Mouse (Mus musculus) frontal cortex, adult 2 months (tissue): ENCODE measurements around the gene 9630041A04Rik. TPM values are rescaled to one million over a fixed set of nuclear protein-coding genes. Genes with fewer than 3 reads are reported as not detected.

Experiments used
- DNase-seq, 2 experiments: peaks; one replicate each; pipeline ENCODE4 v3.0.0; 2022; ENCODE audit warnings: low spot score in 1 of 2; ENCODE audit errors: extremely low spot score in 1 of 2
- polyA plus RNA-seq: library from polyadenylated mRNA; depleted of rRNA; stranded (reverse); fragments of >200 nt; gene quantifications from 2 replicates; pipeline ENCODE4 v1.2.3, GENCODE M21; 2012

Gene 9630041A04Rik
- polyA plus RNA-seq, 1 experiment: not detected

DNA sequence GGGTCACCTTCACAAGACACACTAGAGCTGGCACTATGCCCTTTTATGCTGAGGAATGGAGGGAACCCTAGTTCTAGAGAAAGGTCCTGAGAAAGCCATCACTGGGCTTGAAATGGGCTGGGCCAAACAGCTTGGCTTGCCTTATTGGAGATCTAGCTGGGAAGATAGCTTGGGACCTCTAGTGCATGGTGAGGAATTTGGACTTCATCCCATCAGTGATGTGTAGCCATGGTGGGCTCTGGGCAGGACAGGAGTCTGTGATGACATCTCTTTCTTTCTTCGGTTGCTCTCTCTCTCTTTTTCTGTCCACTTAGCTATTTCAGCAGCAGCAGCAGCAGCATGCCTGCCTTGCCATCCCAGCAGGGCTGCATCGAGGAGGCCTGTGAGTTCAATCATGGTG, 53.4 kb downstream of the 9630041A04Rik start:
- no peak for DNase-seq

DNA sequence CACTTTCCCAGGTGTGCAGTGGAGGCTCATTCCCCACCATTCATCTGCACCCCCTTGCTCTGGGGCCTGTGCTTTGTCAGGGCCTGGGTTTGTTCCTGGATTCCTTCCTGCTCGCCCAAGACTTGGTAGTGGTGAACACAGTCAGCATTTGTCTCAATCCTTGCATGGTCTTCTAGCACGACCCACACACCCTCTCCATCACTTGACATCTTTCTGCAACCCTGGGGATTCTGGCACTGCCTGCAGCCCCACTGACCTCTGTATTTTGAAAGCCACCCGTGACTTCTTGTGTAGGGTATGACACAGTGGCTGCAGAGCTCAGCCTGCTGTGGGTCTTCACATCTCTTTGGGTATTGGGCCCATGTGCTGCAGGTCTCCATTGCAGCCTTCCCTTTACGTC, 57.1 kb downstream of the 9630041A04Rik start:
- DNase-seq: no peak

DNA sequence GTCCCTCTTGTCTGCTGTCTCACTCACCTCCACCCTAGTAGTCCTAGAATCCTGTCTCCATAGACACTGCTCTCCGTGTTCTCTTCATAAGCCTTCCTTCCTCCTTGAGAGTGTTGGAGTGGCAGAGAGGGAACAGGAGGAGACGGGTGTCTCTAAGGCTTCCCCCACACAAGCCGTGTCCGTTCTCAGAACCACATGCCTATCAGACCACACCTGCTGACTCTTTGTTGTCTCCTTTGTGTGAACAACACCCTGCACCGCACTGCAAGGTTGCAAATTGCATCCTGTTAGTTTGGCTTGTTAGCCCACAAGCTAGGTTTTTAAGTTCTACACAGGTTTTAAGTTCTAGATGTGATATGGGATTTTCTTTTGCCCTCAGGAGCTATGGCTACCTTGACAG, 57.7 kb downstream of the 9630041A04Rik start:
- DNase-seq: no peak

DNA sequence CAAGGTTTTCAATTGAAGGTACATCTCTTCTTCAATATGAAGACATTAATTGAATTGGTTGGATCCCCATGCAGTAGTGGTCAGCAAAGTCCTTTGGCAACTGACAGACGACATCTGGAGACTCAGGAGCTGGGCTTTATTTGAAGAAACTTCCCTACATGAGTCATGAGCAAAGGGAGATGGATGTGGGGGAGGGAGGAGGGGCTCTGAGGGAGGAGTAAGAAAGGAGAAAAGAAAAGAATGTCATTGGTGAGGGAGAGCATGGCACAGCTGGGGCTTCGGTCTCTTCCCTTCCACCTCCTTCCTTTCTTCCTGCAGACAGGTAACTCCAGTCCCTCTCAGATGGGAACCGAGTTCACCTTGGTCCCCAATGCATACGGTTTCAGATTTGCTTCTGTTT, 61.2 kb downstream of the 9630041A04Rik start:
- DNase-seq: no peak

DNA sequence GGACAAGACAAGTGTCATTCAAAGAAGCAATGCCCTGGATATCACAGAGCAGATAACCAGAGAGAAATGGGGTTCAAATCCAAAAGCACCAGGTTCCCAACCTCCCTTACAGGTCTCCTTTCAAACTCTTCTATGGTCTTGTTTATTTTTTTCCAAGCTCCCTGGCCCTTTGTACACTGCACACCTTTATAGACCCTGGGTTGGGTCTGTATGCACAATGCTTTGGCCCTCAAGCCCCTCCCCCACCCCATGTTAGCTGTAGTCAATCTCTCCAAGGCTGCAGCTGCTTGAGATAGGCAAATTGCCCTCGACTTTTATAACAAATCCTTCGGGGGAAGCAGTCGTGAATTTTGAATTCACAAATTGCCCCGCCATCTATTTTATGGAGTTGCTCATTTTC, 63.2 kb downstream of the 9630041A04Rik start:
- no peak for DNase-seq

DNA sequence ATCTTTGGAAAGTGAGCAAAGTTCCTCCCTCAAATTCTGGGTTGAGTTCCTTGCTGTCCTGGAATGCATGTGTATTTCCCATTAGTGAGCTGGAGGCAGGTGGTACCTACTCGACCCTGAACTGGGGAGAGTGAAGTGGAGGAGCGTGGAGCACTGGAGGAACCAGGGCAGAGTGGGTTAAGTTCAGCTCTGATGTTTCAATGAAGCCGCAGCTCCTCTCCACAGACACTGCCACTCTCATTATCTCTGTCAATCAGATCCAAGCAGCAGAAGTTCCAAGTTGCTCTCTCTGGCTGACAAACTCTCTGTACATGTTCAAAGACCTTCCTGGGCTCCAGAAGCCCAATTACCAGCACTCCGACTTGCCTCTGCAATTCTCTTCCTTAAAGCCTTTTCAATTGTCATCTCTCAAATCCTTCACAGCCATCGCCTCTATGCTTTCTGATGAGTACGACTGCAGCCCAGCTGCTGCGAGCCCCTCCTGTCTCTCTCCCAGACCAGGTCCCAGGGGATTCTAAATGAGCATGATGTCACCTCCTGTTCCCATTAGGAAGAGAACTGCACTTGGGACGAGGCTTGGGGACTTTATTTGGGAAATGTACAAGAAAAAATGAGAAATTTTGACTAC, 72.4 kb downstream of the 9630041A04Rik start:
- DNase-seq: no peak

DNA sequence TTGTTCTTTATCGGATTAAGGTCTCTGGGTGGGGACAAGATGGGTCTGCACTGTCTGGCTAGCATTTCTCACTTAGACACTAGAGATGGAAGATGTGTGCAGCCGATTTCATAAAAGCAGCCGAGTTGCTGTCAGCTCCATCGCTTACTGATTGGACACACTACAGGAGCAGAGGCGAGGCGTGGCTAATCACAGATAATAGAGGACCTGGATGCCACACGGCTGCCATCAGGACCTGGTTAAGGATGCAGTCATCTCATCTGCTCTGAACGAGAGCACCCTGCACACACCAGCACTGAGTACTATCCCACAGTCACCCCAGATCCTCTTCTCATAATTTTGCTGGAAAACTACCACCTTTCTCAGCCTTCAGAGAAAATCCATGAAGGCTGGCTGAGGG, 73.2 kb downstream of the 9630041A04Rik start:
- DNase-seq: no peak

DNA sequence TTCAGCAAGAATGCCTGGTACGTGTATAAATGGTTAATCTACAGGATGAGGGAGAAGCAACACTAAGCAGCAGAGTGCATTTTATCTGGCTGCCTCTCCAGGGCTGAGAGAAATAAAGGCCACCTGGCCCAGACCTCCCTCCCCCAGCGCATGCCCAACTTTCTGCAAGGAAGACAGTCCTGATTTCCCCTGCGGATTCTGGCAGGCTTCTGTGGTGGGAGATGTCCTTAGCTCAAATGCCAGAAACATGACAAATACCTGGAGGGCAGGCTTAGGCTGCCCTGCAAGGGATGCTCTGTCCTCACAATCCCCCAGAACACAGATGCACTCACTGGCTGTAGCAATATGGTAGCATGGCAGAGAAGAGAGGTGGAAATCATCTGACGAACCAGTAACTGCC, 76.4 kb downstream of the 9630041A04Rik start:
- no peak for DNase-seq

DNA sequence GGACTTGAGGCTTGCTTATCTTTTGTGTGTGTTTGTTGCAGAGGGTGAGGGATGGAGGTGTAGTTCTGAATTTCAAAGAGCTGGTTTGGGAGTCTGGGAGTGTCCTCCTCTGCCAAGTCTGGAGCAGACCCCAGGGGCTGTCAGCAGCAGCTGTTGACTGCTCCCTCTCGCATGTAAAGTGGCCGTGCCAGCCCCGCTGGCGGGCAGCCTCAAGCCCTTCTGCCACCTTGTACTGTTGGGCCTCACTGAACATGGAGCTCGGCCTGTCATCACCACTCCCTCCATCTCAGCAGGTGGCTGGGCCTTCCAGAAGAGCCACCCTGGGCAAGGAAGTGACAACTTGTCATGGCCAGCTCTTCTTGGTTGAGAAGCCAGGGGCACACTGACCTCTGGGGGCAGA, 77.4 kb downstream of the 9630041A04Rik start:
- no peak for DNase-seq

DNA sequence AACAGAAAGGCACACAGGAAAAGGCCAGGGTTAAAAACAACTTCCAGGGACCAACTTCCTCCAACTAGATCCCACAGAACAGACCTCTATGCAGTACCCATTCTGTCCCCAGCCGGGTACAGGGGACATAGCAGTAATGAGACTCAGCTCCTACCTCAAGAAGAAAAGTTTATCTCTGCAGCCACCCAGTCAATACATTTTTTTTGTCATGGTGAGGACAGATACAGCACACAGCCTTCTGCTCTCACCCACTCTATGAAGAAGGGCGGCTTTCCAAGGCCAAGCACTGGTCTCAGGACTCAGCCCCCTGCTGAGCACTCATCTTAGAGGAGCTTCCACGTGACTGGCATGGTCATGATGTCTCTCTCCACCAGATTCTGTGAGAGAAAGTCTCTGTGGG, 78.5 kb downstream of the 9630041A04Rik start:
- DNase-seq: no peak

DNA sequence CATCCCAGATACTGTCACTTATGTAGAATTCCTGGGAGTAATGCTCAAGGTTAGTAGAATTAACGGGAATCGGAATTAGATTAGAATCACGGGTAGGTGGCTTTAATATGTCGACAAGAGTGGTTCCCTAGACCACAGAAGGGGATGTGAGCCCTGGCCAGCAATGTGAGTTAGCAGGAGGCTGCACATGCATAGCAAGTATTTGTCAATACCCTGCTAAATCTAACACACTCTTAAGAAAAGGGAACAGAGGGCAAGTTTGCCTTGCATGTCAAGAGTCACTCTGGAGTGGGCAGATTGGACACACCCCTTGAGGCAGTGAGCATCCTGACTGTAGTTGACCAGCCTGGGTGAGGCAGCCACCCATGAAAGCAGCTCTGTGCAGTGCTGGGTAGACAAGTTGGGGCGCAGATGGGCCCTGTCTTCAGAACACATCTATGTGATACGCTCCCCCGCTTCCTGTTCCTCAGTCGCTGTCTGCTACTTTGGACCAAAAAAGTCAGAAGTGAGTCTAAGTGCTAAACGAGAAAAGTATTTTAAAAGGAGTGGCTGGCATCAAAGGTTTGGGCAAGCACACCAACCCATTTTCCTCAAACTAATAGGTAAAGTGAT, 80.5 kb downstream of the 9630041A04Rik start:
- DNase-seq: no peak

DNA sequence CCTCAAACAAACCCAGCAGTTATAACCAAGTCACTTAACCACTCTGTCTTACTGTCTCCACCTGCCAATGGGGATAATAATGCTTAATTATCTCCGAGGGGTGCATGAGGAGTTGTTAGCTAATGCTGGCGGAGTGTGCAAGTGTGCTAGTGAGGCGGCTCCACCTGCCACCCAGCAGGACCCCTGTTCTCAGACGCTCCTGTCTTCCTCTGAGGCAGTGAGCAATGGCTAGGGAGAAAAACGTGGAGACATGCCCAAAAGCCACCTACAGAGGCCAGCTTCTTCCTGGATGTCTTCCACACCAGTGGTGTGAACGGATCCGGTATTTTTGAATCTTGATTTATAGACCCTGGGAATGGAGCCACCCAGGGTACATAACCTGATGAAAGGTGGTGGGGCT, 83.7 kb downstream of the 9630041A04Rik start:
- no peak for DNase-seq

DNA sequence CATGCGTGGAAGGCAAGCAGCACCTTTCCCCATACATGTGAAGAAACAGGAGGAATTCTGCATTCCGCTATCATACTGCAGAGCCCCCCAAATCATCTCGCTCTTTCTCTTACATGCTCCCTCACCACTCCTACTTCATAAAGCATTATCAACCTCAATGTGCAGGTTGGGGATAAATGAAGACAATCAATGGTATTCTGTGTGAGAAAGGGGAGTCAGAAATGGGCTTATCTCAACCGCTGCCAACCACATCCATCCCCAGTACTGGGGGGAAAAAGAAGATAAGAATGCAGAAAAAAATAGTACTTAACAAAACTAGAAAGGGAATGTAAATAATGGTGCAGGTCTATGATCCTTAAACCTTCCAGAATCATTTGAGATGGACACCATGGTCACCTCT, 84.2 kb downstream of the 9630041A04Rik start:
- no peak for DNase-seq

DNA sequence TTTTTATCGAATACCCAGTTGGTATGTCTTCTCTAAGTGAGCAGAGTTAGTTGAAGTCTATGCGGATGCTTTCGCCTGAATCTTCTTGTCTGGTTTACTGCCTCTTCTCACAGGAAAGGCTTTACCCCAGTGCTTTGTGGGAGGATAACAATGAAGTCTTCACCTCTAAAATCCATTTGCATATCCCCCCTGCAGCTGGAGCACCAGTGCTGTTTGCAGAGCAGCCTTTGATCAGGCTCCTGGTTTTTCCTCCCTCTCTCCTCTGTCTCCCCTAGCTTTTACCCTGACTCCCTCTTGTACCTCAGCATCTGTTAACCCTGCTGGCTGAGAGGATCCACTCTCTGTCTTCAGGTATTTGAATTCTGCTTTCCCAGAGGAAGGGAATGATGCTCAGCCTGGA, 88.5 kb downstream of the 9630041A04Rik start:
- DNase-seq: no peak

DNA sequence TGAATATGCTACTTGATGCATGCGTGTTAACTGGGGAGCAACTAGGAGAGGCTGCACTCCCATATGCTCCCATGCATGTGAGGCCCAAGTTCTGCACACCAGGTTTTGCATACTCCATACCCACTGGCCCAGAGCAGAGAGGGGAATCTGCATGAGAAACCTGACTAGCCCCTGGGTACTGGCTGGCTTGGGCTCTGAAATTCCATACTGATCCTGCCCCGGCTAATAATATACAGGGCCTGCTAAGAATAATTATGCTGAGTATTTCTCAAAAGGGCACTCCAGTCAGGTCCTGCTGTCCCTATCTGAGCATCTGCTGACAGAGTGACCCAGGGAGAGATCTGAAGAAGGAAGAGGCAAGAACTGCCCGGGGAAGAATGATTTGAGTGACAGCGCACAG, 92.9 kb downstream of the 9630041A04Rik start:
- DNase-seq: no peak

DNA sequence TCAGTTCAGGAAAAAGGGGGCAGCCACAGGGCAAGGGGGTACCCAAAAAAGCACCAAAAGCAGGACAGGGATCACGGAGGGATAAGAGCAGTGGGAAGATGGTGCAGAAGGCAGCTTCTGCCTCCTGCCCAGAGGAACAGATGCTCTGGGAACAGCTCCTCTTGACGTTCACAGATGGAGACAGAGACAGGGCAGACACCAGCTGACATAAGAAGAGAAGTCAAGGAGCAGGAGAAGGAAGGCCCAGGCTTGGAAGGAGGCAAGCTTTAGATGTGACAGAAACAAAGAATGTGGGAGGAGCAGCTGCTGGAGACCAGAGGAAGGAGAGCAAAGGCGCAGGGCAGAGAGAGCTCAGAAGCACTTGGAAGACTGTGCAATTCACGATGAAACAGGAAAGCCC, 94.6 kb downstream of the 9630041A04Rik start:
- DNase-seq: peak; percentile 7 to 19

DNA sequence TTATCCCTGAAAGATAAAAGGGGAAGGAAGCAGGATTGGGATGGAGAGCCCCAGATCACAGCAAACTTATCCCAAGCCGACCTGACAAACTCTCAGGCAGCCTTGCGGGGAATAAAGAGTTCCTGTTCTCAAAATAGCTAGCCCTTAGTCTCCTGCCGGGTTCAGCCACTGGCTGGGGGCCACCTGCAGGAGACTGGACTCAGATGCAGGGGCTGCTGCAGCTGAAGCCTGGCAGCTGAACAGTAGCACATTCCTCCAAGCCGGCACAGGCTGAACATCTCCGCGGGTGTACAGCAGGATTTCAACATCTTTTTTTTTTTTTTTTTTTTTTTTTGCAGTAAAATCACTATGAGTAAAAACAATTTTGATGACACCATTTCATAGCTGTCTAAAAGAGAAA, 110.2 kb downstream of the 9630041A04Rik start:
- DNase-seq: no peak

DNA sequence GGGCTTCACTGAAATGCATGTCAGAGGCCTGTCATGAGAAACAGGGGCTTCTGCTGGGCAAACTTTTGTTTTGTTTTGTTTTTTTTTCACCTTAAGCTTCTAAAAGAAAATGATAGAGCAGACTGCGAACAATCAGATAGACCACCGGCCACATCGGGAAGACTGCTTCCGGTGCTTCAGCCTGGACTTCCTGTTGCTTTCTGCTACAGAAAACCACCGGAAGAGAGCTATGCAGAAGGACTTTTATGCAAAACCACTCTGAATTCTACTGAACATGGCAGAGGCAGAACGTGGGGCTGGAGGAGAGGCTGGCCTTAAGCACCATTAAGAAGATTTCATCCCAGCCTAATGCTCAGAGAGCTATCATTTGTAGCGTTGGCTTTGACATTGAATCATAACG, 110.7 kb downstream of the 9630041A04Rik start:
- no peak for DNase-seq

DNA sequence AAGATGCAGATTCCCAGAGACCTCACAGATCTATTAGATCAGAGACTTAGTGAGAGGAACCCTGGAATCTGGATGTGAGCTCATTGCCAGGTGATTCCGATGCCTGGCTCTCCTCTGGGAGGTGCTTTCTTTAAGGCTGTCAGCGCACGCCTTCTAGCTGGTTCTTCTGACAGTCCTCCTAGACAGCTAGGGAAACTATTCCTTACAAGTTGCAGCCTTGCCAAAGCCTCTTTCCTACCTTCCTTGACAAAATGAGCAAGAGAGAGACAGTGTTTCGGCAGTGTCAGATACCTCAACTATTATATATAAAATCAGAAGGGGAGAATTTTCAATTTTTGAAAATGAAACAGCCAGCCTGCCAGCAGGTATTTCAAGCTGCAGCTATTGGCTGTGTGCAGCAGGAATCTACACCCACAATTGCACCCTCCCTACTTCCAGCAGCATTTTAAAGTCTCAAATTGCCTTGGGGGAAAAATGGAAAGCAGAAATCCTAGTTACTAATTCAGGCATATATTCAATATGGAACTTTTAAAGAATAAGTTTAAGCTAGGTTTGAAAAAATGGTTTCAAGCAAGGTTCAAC, 115.3 kb downstream of the 9630041A04Rik start:
- DNase-seq: peak; percentile 7 to 52

DNA sequence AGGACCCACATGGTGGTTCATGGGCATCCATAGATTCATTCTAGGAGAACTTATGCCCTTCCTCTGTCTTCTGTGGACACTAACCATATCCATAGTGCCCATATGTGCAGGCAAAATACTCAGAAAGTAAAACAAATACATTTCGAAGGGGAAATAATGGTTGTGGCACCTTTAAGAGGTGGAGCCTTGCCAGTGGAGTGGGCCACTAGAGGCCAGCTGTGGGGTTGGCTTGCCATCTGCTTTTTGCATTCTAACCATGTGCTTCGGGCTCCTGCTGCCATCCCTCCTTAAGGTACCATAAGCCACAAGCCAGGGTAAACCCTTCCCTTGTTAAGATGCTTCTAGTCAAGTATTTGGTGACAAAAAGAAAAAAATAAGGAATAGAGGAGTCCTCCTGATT, 119.5 kb downstream of the 9630041A04Rik start:
- DNase-seq: no peak

DNA sequence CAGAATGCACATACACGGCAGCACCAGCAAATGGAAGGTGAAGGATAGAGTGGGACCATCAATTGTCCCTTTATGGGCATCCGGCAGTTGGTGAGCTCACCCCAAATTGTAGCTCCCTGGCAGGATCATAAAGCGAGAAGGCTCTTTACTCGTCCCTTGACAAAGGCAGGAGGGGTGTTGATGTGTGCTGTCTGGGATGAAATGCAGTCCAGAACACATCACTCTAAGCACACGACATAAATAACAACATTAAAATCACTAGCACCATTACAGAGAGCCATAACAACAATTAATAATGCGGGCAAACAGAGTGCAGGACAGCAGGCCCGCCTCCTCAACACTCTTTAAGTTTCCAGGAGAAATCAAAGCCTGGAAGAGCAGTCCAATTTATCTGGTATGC, 120.7 kb downstream of the 9630041A04Rik start:
- no peak for DNase-seq

DNA sequence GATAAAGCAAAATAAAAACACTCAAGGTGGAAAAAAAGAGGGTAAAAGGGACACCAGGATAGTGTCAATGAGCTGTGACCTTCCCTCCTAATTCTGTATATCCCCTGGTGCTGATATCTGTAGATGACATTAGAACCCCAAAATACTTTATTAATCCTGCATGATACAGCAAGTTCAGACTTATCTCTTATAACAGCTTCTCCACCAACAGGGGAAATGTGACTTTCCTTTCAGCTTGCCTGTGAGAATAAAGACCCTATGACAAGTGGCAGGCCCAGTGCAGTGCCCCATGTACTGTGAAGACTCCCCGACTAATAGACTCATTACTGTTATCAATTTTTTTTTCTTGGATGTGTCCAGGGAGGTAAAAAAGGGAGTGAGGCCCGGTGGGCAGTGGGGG, 125.3 kb downstream of the 9630041A04Rik start:
- DNase-seq: no peak
